Mouse (Mus musculus) lung, adult 2 months (tissue): ENCODE data around the gene Ramac.

Source experiments
- CTCF ChIP-seq: fragments of 200-500 bp; IDR thresholded peaks from 2 replicates; pipeline ENCODE4 v1.5.1; 2011; ENCODE audit warnings: mild to moderate bottlenecking, low read length, control low read depth; ENCODE audit not compliant: insufficient read depth
- POLR2A ChIP-seq: fragments of 200-500 bp; IDR thresholded peaks from 2 replicates; pipeline ENCODE4 v1.6.1; 2011; ENCODE audit warnings: low read depth, mild to moderate bottlenecking, control low read depth, low read length, borderline replicate concordance; ENCODE audit errors: extremely low read depth

- TF ChIP-seq POLR2A (peak; percentile 85; the same call in 1 of the 2 replicates), CTCF (no peak)
Measured at GRCm38 (mm10) chr7:81762180-81763109, at the start of gene Ramac.
